Mouse (Mus musculus): ENCODE measurements at regions not wholly inside any gene's neighbourhood (a gene's known extent, or its start where the extent isn't known, plus 50 kb on each side); places are given as distances from the start of the nearest gene placed in this dataset.

DNA sequence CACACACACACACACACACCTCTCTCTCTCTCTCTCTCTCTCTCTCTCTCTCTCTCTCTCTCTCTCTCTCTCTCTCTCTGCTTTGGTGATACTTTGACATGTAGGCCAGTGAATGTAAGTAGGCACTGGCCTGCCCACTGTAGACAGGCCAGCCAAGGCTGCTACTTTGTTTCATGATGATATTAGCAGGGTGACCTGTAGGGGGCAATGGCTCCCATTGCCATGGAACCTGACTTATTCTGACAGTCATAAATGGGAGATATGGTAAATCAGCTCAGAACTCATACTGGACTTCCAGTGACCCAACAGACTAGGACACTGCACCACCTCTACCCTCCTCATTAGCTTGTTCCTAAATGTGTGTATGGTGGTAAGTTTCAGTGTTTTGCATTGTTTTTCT, 235.0 kb upstream of the Gm10192 start:
- Histone ChIP-seq H3K36me3 (ENCODE audit: control insufficient read depth, insufficient read depth, low read length) (no peaks in the 10 kb centered on the region), H3K4me1 (ENCODE audit: control insufficient read depth, insufficient read depth, low read length) (no peaks in the 10 kb centered on the region), H3K79me2 (ENCODE audit: control insufficient read depth, insufficient read depth, low read length) (no peaks in the 10 kb centered on the region), H3K27ac (replicated peaks; ENCODE audit: insufficient read depth, low read depth, low read length) (no peak overlapping the region), H3K4me3 (ENCODE audit: insufficient read depth, low read depth, low read length) (no peak overlapping the region), H3K9ac (ENCODE audit: low read depth, low read length) (no peak overlapping the region), H3K27me3 (ENCODE audit: control insufficient read depth, insufficient read depth, low read length) (no peaks in the 10 kb centered on the region)
- DNase-seq (ENCODE audit: extremely low read depth, low read depth, low spot score): no peak
- TF ChIP-seq POLR2A (IDR thresholded peaks at IDR 0.05; ENCODE audit: extremely low read depth, insufficient read depth, low read length) (no peak), CTCF (IDR thresholded peaks at IDR 0.05; ENCODE audit: low read depth, low read length) (no peak)

DNA sequence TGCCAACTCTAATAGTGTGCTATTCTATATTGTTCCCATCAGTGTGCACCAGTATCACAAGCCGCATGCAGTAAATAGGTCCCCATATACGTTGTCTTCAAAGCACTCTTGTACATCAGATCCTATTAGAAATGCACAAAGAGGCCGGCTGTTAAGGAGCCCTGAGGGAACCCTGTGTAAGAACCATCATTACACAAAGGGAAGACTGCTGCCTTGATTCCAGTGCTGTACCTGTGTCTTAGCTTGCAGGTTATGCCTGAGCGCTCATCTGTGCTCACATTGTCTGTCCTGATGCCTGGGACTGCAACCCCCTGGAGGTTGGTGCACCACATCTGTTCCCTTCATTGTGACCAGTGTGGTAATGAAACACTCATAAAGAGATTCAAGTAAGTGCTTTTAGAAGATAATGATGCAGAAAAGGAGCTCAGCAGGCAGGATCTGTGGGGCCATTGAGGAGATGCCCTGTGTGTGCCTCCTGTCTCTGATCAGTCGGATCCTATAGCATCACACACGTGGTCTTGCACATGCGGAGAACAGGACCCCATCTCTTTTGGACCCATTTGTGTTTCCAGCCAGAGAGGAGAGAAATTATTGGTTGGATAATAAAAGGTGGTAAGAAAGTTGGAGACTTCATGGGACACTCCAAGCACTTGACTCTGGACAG, 225.8 kb upstream of the Gm10192 start:
- 88% methylated on average over 7 of the region's 7 CpGs for WGBS
- TF ChIP-seq POLR2A (IDR thresholded peaks at IDR 0.05; ENCODE audit: extremely low read depth, insufficient read depth, low read length) (no peak), CTCF (IDR thresholded peaks at IDR 0.05; ENCODE audit: low read depth, low read length) (no peak)
- no peaks in the 10 kb centered on the region for H3K79me2 ChIP-seq (ENCODE audit: control insufficient read depth, insufficient read depth, low read length)
- H3K27ac ChIP-seq (replicated peaks; ENCODE audit: insufficient read depth, low read depth, low read length): no peak overlapping the region
- H3K27me3 ChIP-seq (ENCODE audit: control insufficient read depth, insufficient read depth, low read length): no peaks in the 10 kb centered on the region
- no peak overlapping the region for H3K4me3 ChIP-seq (ENCODE audit: insufficient read depth, low read depth, low read length)
- H3K4me1 ChIP-seq (ENCODE audit: control insufficient read depth, insufficient read depth, low read length): no peaks in the 10 kb centered on the region
- no peak overlapping the region for H3K9ac ChIP-seq (ENCODE audit: low read depth, low read length)
- DNase-seq (ENCODE audit: extremely low read depth, low read depth, low spot score): no peak
- no peaks in the 10 kb centered on the region for H3K36me3 ChIP-seq (ENCODE audit: control insufficient read depth, insufficient read depth, low read length)

DNA sequence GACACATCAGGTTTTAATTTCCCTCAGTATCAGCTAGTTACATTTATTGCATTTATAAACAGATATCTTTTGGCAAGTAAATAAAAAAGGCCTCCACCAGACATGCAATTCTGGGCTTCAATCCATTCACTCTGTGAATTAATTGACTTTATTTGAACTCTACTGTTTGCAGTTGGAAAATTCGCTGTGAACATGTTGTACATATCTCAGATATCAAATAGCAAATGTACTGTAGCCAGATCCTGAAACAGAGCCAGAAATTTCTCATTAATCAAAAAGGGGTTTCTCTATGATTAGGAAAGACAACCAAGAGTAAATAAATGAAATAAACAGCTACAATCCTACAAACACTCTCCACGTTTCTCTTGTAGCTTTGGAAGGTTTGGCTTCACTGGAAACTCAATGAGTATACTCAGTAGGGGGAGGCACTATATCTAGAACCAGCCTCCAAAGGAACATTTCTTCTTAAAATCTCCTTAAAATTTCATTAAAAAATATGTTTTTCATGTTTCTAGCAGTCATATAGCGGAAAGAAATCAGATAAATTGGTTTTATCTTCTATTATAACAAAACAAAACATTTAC, 211.8 kb upstream of the Gm10192 start:
- Histone ChIP-seq H3K36me3 (ENCODE audit: control insufficient read depth, insufficient read depth, low read length) (no peaks in the 10 kb centered on the region), H3K9ac (ENCODE audit: low read depth, low read length) (no peak overlapping the region), H3K4me1 (ENCODE audit: control insufficient read depth, insufficient read depth, low read length) (no peaks in the 10 kb centered on the region), H3K4me3 (ENCODE audit: insufficient read depth, low read depth, low read length) (no peak overlapping the region), H3K79me2 (ENCODE audit: control insufficient read depth, insufficient read depth, low read length) (no peaks in the 10 kb centered on the region), H3K27me3 (ENCODE audit: control insufficient read depth, insufficient read depth, low read length) (no peaks in the 10 kb centered on the region), H3K27ac (replicated peaks; ENCODE audit: insufficient read depth, low read depth, low read length) (no peak overlapping the region)
- DNase-seq (ENCODE audit: extremely low read depth, low read depth, low spot score): no peak
- 56% methylated on average over 3 of the region's 3 CpGs for WGBS
- no peak for TF ChIP-seq CTCF (IDR thresholded peaks at IDR 0.05; ENCODE audit: low read depth, low read length)
- TF ChIP-seq POLR2A (IDR thresholded peaks at IDR 0.05; ENCODE audit: extremely low read depth, insufficient read depth, low read length): no peak

DNA sequence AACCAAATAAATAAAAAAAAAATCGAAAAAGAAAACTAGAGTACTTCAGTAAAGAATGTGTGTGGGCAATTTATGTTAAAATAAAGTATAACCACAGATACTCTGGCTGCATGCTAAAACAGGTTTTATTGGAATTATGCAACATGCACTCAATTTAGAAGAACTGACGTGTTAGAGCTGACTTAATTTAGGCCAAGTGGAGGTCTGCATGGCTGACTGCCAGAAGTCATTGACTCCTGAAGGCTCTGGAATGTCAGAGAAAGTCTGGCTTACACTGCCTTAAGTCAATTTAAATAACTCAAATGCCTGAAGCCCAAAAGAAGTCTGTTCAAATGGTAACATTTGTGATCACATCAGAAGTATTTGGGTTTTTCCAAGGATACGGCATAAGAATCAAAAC, 198.1 kb upstream of the Gm10192 start:
- Histone ChIP-seq H3K4me3 (ENCODE audit: insufficient read depth, low read depth, low read length) (no peak overlapping the region), H3K9ac (ENCODE audit: low read depth, low read length) (no peak overlapping the region), H3K36me3 (ENCODE audit: control insufficient read depth, insufficient read depth, low read length) (no peaks in the 10 kb centered on the region), H3K27me3 (ENCODE audit: control insufficient read depth, insufficient read depth, low read length) (no peaks in the 10 kb centered on the region), H3K27ac (replicated peaks; ENCODE audit: insufficient read depth, low read depth, low read length) (no peak overlapping the region), H3K79me2 (ENCODE audit: control insufficient read depth, insufficient read depth, low read length) (no peaks in the 10 kb centered on the region), H3K4me1 (ENCODE audit: control insufficient read depth, insufficient read depth, low read length) (no peaks in the 10 kb centered on the region)
- WGBS: 68% methylated on average over 3 of the region's 3 CpGs
- no peak for TF ChIP-seq CTCF (IDR thresholded peaks at IDR 0.05; ENCODE audit: low read depth, low read length)
- TF ChIP-seq POLR2A (IDR thresholded peaks at IDR 0.05; ENCODE audit: extremely low read depth, insufficient read depth, low read length): no peak
- peak; percentile 0 for DNase-seq (ENCODE audit: extremely low read depth, low read depth, low spot score)

DNA sequence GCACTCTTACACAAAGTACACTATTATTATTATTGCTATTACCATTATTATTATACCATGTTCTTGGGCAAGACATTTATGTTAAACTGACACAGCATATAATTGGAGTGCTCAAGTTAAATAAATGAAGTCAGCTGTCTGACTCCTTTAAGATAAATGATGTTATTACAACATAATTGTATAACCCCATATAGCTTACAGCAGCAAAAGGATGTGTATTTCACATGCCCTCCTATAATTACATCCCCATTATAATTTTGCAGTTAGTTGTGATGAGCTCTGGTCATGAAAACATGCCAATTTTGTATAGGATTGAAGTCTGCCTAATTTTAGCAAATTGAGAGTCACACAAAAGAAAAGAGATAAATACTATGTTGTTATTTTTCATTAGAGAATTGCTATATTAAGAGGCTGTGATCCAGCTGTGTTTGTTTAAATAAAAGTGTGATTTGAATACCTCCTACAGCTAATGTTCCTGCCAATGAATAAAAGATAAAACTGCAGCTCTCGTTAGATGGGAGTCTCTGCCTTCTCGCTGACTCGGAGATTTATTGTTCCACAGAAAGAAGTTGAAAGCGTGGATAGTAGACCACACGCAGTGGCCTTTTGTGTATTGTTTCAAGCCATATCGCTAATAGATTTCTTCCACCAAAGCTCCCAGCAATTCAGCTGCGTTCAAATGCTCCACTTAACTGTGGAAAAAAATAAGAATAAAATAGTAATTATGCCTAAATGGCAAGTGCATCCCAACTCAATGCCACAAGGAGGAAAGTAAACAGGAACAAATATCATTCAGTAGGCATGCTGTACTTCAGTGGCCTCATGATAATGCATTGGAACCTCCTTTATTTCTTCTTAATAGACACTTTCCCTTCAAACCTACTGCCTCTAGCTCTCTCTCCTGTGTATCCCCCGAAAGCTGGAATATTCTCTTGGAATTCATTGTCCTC, 194.9 kb upstream of the Gm10192 start:
- 77% methylated on average over 8 of the region's 8 CpGs for WGBS
- Histone ChIP-seq H3K27me3 (ENCODE audit: control insufficient read depth, insufficient read depth, low read length) (no peaks in the 10 kb centered on the region), H3K79me2 (ENCODE audit: control insufficient read depth, insufficient read depth, low read length) (no peaks in the 10 kb centered on the region), H3K27ac (replicated peaks; ENCODE audit: insufficient read depth, low read depth, low read length) (no peak overlapping the region), H3K4me1 (ENCODE audit: control insufficient read depth, insufficient read depth, low read length) (no peaks in the 10 kb centered on the region), H3K4me3 (ENCODE audit: insufficient read depth, low read depth, low read length) (no peak overlapping the region), H3K9ac (ENCODE audit: low read depth, low read length) (no peak overlapping the region), H3K36me3 (ENCODE audit: control insufficient read depth, insufficient read depth, low read length) (no peaks in the 10 kb centered on the region)
- TF ChIP-seq CTCF (IDR thresholded peaks at IDR 0.05; ENCODE audit: low read depth, low read length) (no peak), POLR2A (IDR thresholded peaks at IDR 0.05; ENCODE audit: extremely low read depth, insufficient read depth, low read length) (no peak)
- DNase-seq (ENCODE audit: extremely low read depth, low read depth, low spot score): no peak
